Mouse (Mus musculus): Measurements from ENCODE around the gene Enox1.

- TF ChIP-seq GATA1 (IDR thresholded peaks at IDR 0.05; ENCODE audit: low read length), result no peak
- no peak for TF ChIP-seq TAL1 (IDR thresholded peaks at IDR 0.05; ENCODE audit: low read length)
Observed at GRCm38 (mm10) chr14:77548963-77549362, 392.4 kb downstream of the Enox1 start.
